Mouse (Mus musculus): ENCODE results near the gene Bsg.
A peak's percentile ranks its signal among the peaks of the same experiment; 100 is the strongest.
"Not testable (repeated sequence)": the region's sequence is repeated elsewhere in the genome, so short reads cannot be mapped to it uniquely, and the experiment has no call there.

Bsg gene

DNA sequence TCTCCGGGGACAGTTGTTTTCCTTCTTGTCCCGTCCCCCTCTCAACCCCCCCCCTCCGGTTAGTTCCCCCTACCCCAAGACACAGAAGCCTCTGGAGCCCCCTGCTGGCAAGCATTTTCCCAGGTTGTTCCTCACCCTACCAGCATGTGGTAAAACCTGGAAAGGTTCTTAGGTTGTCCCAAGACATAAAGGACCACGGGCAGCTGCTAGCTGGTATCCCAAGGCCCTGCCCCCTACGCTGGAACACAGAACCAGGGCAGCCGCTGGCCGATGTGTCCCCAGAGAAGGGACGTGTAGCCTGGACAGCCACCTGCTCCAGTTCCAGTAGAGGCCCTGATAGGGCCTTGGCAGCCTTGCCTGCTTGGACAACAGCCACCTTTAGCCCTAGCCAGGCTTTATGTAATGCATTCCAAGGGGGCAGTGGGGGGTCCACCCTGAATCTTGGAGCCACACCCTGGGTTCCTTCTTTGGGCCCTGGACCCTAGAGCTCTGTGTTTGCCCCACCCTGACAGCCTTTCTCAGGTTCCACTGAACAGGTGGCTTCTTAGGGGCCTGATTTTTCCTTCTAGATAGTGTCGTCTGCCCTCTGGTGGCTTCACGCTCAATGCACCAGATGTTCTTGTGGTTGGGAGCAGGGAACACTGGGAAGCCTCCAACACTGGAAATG lies 21.2 kb upstream of the Bsg start:
- DNase-seq: peak; percentile 81 to 86

DNA sequence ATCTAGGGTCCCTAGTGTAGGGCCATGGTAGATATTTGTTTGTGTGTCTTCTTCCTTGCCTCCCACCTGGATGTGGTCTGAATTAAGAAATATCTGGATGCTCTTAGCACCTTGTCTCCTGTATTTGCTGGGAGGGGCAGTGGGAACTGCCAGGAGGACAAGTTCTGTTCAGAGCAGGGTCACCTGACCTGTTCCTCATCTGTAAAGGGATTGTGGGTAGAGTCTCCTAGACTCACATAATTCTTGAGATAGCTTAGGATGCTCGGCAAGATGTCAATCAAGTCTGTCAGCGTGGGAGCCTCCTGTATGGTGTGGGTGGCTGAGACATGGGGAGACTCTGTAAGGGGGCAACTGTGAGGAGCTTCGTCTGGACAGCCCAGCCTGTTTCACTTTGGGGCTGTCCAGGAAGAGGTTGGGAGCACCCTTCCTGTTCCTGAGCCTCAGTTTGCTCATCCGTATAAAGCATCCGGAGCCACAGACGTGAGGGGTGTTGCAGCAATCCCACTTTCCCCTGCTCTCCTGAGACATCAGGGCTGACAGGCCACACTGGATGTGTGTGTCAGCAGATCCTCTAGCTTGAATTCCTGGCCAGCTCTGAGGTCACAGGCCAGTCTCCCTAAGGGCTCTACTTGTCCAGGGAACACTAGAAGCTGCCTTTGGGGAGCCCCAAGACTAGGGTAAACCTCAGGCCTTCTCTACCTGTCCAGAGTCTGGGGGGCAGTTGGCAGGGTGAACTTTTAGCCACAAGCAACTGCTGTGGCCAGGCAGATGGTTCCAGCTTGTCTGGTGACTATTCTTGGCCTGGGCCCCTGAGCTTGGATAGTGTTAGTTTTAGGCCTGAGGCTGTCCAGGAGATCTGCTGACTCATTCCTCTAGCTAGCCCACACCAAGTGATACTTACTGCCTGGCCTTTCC lies 20.3 kb upstream of the Bsg start:
- peak in 1 of 2 experiments; percentile 60 for DNase-seq

DNA sequence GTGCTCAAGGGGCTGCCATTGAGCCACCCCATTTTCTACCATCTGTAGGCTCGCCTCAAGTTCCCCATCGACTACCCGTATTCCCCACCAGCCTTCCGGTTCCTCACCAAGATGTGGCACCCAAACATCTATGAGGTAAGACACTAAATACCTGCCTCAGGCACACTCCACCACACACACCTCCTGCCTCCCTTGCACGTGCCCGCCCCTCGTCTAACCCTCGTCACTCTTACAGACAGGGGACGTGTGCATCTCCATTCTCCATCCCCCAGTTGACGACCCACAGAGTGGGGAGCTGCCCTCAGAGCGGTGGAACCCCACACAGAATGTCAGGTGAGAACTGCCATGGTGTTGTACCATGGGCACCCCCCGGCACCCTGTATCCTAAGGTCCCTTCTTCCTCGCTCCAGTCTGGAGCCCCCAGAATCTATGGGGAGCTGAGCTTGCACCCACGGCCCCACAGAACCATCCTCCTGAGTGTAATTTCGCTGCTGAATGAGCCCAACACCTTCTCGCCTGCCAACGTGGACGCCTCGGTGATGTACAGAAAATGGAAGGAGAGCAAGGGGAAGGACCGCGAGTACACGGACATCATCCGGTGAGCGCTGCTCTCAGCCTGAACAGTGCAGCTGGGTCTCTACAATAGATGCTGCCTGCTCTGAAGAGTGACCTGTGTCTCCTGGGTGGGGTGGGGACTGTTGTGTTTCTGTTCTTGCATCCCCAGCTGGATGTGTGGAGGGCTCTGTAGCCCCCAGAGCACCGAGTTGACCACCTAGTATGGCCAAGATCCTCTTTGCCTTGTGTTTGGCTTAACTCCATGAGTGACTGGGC lies 19.3 kb upstream of the Bsg start:
- DNase-seq: no peak

DNA sequence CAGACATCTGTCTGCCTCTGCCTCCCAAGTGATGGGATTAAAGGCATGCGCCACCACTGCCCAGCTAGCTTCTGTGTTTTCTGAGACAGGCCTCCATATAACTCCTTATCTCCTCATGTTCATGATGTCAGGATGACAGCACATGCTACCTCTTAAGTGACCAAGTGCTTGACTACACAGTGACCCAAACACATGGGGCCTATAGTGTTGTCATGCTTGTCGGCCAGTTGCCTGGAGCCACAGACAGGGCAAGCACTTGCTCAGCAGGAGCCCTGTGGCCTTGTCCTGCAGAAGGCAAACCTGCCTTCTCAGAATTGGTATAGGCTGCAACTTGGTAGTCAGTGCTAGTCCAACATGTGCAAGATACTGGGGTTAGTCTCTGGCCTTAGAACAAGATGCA lies 18.1 kb upstream of the Bsg start:
- DNase-seq: no peak

DNA sequence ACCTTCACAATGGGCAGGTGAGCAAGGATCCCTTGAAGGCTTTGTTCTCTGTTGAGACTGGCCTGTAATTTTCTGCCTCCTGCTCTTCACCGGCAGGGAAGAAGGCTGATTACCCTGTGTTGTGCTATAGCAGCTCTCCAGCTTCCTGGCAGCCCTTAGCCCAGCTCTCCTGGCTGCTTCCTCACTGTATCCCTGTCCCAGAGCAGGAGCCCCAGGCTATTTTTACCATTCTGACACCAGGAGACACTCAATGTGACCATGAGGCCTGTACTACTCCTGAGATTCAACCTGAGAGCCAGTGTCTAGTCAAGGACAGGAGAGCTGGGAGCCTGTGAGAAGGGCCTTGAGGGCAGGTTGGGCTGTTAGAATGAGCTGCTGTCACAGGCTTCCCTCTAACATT lies 17.6 kb upstream of the Bsg start:
- no peak for DNase-seq

DNA sequence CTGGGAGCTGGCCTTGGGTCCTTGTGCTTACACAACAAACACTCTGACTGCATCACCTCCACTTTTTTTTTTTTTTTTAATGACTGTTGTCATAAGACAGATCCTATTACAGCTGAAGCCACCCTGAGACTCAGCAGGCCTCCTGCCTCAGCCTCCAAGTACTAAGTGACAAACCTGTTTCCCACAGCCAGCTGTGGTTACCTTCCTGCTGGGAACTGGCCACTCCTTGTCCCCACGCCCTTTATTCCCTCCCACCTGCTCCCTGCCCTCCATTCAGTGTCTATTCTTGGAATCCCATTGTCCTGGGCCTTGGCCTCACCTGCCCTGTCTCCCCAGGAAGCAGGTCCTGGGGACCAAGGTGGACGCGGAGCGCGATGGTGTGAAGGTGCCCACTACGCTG lies 16.8 kb upstream of the Bsg start:
- no peak for DNase-seq

DNA sequence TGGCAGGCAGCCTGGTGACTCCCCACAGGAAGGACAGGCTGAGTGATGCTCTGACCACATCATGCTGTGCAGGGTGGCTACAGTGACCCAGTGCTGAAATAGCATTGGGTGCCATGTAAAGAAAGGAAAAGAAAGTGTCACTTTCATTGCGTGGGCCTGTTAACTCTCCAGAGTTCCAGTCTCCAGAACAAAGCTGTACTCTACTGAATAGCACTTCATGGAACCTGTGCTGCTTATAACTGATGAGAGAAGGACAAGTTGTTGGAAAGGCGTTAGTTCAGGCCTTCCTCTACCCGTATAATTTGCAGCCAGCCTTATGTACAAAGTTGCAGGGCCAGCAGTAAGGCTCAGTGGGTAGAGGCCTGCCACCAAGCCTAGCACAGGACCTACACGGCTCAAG lies 15.6 kb upstream of the Bsg start, which contains the start of gene Gzmm:
Gene Gzmm, plus strand, starts transcription at position 301 of the 400 bp plus-strand sequence.
- no peak for DNase-seq

DNA sequence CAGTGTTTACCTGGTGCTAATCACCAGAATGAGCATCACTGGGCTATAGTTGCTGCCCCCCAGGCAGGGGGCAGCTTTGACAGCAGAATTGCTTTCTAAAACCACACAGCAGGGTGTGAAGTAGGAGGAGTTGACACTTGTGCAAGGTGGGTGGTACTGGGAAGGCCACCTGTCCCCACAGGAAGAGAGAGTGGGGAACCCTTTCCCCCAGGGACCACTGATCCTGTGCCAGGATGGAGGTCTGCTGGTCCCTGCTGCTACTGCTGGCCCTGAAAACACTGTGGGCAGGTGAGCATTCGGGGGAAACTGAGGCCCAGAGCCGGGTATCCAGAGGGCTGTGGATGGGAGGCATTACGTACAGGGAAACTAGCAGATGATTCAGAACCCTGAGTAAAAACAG lies 15.1 kb upstream of the Bsg start:
- DNase-seq: no peak

DNA sequence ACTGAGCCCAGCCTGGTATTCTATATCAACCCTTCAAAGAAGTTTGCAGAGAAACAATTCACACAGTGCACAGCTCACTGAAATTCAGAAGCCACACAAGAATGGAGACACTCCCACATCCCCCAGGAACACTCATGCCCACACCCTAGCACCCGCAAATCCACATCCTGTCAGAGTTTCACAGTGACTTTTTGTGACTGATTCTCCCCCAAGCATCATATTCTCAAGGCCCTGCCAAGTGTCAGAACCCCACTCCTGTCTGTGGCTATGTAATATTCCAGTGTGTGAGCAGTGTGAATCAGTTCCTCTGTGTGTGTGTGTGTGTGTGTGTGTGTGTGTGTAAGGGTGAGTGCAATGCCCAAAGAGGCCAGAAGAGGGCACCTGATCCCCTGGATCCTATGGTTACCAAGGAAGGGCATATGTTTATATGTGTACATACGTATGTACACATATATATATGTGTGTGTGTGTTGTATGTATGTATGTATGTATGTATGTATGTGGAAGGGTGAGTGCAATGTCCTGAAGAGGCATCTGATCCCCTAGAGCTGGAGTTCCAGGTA lies 12.2 kb upstream of the Bsg start:
- DNase-seq: no peak

DNA sequence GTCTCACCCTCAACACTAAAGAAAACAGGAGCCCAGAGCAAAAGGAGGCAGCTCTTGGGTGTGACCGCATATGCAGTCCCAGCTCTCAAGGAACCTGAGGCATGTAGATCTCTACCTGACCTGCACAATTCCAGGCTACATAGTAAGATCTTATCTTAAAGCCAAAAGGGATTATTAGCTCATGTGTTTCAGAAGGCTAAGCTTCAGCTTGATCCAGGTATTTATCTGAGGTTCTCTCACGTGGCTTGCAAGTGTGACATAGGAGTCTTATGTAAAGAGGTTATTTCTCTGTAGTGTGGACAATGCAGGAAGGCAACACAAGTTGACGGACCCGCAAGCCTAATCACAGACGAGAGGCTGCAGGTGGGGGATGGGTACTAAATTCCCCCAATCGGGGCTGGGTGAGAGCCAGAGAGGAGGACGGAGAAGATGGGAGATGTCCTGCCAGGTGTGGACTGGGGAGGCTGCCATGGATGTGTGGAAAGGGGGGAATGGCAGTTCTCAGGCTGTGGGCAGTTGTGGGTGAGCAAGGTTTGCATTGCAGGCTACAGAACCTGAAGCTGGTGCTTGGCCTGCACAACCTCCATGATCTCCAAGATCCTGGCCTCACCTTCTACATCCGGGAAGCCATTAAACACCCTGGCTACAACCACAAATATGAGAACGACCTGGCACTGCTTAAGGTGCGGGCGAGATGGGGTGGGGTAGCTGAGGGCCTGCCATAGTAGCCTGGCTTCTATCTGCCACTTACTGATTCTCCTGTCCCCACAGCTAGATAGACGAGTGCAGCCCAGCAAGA lies 10.5 kb upstream of the Bsg start:
- DNase-seq: no peak

DNA sequence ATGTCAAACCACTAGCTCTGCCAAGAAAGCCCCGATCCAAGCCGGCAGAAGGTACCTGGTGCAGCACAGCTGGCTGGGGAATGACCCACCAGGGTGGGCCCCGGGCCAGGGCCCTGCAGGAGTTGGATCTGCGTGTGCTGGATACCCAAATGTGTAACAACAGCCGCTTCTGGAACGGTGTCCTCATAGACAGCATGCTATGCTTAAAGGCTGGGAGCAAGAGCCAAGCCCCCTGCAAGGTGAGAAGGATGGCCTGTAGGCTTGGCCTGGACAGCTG lies 10.0 kb upstream of the Bsg start:
- DNase-seq: no peak

DNA sequence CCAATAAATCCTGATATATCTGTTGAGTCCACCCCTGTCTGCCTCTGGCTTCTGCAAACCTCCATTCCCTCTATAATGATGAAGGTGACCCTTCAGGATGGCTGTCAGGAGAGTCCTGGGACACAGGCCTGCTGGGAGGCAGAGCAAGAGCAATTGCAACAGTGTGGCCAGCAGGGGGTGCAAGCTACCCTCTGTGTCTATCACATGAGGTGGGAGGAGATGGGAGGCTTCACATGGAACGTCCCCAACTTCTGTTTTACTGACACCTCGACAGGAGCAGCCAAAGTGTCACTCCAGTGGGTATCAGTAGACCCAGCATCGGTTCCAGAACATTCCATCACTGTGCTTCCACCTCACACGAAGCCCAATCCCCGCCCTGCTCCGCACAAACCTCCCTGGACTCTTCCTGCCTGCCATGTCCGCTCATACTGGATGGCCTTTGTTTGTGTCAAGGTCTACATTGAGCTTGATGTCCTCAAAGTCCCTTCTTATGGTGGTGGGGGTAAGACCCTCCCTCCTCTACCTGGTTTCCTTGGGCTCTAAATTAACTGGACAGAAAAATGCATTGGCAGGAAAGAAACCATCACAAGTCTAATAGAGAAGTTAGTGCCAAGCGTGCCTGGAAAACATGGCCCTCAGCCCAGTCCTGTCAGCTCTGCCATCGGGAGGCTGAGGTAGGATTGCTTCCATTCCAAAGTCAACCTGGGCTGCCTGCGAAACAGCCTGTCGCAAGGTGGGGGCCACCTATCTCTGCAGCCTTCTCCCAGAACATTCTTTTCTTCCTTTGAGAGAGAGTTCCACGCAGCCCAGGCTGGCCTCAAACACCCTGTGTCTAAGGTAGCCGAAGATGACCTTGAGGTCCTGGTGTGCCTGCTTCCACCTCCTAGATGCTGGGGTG lies 8.8 kb upstream of the Bsg start:
- DNase-seq: peak; percentile 82 to 89

DNA sequence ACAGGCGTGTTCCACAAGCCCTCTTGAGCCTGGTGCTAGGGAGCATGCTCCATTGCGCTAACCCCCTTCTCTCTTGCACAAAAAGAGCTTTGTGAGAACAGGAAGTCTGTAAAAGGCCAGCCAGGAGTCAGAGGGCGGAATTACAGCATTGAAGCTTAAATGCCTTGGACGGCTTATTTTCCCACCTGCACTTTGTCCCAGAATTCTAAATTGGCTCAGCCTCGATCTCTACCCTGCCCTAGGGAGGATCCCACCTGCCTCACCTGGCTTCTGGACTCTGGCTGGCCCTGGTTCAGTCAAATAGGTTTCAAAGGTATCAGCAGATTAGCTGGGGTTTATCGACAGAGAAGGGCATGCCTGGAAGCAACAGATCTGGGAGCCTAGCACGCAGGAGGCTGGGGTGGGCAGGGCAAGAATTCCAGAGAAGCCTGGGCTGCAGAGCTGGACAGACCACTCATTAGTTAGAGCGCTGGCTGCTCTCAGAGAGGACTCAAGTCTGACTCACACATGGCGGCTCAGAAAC lies 8.1 kb upstream of the Bsg start:
- DNase-seq: peak in 1 of 2 experiments; percentile 48

DNA sequence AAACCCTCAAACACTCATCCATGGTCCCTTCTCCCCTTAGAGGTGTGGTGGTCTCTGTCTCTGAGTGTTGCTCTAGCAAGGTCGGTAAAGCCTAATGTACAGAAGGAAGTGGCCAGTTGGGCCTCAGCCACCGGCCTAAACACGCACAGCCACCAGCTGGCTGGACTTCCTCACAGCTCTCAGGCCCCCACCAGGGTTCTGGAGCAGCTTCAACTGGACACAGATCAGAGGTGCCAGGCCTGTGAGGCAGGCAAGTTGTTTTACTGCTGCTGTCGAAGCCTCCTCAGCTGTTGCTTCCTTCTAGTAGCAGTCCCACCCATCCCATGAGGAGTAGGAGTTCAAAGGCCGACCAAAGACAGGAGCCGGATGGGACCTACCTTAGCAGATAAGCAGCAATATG lies 6.4 kb upstream of the Bsg start:
- DNase-seq: no peak

DNA sequence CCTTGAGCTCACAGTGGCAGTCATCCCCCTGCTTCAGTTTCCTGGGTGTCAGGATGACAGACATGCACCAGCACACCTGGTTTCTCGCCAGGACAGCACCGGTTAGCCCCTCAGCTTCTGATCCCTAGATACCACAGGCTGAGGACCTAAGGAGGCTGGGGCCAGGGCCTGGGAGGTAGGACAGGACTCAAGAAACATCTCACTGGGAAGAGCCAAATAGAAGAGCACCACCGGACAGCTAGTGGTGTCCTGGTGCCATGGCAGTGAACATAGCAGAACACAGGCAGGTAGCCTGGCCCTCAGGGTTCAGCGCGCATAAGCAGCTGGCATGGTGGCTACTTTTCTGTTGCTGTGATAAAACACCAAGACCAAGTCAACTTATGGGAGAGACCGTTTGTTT lies 5.8 kb upstream of the Bsg start:
- no peak for DNase-seq

DNA sequence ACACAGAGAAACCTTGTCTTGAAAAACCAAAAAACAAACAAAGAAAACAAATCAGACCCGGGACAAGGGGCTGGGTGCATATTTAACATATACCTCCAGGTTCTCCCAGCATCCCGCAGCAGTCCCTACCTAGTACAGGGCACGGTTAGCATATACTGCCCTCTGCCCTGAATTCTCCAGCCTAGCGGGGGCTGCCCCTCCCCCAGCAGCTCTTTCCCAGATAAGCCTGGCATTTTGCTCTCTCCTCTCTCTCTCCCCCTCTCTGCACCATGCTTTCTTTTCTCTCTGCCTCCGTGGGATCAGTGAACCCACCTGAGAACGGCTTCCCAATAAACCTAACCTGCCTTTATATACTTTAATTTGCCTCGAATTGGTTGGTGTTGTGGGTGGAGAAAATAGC lies 3.6 kb upstream of the Bsg start:
- no peak for DNase-seq

DNA sequence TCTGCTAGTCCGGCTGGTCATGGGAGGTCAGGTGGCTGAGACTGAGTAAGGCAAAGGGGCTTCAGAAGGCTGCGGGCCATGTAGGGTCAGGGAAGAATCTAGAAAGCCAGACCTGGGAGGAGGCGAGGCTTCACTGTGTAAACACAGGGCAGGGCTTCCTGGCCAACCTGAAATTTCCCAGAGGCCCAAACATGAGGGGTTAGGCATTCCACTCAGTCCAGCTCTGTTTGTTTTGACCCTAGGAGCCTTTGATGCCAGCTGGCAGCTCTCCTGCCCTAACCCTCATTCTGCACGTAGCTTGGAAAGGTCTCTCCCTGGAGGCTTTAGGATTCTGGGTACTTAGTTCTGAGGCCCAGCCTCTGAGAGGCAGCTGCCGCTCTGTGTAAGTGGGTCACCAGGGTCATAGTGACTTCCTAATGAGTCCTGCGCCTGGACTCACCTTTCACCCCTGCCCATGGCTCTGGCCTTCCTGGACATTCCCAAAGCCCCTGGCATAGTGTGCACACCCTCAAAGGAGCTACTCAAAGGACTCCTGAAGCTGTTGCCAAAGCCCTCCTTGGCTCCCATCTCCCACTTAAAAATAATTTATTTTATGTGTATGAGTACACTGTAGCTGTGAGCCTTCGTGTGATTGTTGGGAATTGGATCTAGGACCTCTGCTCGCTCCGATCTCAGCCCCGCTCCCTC lies 2.7 kb upstream of the Bsg start:
- peak; percentile 53 to 76 for DNase-seq

DNA sequence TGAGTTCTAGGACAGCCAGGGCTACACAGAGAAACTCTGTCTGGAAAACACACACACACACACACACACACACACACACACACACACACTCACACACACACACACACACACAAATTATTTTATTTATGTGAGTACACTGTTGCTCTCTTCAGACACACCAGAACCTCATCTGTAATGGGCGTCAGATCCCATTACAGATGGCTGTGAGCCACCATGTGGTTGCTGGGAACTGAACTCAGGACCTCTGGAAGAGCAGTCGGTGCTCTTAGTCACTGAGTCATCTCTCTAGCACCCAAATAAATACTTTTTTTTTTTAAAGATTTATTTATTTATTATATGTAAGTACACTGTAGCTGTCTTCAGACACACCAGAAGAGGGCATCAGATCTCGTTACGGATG lies 1.3 kb upstream of the Bsg start:
- not testable (repeated sequence) for DNase-seq

DNA sequence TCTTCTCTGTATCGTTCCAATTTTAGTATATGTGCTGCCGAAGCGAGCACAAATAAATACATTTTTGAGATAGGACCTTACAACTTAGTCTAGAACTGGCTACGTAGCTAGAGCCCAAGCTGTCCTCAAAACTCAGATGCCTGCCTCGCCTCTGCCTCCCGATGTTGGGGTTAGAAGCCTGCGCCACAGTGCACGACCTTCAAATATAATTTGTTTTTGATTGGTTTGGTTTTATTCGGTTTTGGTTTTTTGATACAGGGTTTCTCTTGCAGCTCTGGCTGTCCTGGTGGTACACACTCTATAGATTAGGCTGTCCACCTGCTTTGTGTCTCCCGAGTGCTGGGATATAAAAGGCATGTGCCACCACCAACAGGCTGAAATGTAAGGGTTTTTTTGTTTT lies 750 bp upstream of the Bsg start:
- DNase-seq: no peak

DNA sequence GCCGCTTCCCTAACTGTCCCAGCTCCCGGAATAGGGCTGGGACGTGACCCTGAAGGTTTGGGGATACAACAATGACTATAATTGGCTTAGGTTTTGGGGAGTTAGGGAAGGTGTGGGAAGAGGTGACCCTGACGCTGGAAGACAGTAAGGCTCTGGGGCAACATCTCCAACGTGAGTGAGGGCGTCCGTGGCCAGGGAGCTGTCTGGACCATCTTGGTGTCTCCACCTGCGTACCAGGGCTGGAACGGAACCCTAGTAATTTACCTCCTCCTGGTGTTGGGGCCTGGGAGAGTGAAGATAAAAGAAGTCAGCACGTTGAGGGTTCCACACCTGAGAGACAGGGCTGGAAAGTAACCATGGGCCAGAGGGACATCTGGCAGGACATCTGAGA lies 674 bp downstream of the Bsg start:
- no peak for DNase-seq

DNA sequence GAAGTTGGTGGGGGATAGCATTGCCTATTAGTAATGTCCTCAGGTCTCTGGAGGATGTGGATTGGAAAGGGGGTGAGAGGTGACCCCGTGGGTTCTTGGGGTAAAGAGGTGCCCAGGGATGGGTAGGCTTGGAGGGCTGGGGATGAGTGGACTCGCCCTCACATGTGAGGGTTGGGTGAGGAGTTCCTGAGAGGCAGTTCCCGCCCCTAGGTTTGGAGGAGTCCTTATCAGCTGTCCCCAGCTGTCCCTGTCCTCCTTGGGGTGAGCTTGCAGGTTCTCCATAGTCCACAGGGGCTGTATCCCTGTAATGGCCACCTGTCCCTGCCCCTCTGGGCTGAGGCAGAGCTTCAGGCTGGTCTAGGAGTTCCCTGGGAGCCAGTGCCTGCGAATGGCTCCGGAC lies 1.7 kb downstream of the Bsg start:
- DNase-seq: no peak

All from kidney, postnatal 25 days (tissue).